Mouse (Mus musculus): ENCODE measurements around the gene Olfr525. TPM values are rescaled to one million over a fixed set of nuclear protein-coding genes. Genes with fewer than 3 reads are reported as not detected.

Gene Olfr525
- polyA plus RNA-seq, 1 experiment: not detected

DNA sequence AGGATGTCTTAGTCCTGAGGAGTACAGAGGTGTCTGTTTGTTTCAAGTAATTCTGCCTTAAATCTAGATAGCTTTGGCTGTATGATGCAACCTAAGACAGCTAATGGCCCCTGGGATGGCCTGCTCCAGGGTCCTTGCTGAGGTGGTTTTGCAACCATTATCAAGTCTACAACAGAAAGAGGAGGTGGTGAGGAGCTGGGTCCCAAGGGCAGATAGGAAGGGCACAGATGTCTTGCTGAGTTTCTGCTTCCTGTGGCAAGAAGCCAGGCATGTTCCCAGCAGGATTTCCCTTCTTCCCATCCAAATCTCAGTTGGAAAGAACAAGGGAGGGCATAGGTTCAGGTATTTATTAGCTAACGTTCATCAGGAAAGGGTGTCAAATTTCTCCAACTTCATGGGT is 55.6 kb downstream of the Olfr525 start, which contains the start of gene Olfr530:
TSS of gene Olfr530 (minus strand) at position 101 of the 400 bp plus-strand sequence.
- no peaks in the 10 kb centered on the region for H3K27me3 ChIP-seq (ENCODE audit: control insufficient read depth, insufficient read depth, insufficient read length)
- no peak within 1 kb of the TSS for H3K4me3 ChIP-seq
- no peak within 1 kb of the TSS for H3ac ChIP-seq (ENCODE audit: control insufficient read depth, insufficient read length)
- H3K79me2 ChIP-seq (ENCODE audit: control insufficient read depth, insufficient read depth): no peaks in the 10 kb centered on the region
- no peaks in the 10 kb centered on the region for H3K36me3 ChIP-seq (ENCODE audit: control insufficient read depth, insufficient read depth)
- H3K4me2 ChIP-seq (ENCODE audit: low read depth): no peak within 1 kb of the TSS
- no peak for TF ChIP-seq MYOG (IDR thresholded peaks at IDR 0.05; ENCODE audit: control insufficient read depth in 1 of 3, insufficient read depth in 1 of 3, insufficient read length in 2 of 3, low read depth in 2 of 3)
- TF ChIP-seq TCF3 (IDR thresholded peaks at IDR 0.05; ENCODE audit: insufficient read length, low read depth): no peak
- no peak for TF ChIP-seq TCF12 (IDR thresholded peaks at IDR 0.05; ENCODE audit: insufficient read depth, poor library complexity, severe bottlenecking)
- TF ChIP-seq USF1 (IDR thresholded peaks at IDR 0.05; ENCODE audit: low read depth): no peak
- TF ChIP-seq SRF (IDR thresholded peaks at IDR 0.05; ENCODE audit: control insufficient read depth, insufficient read length, low read depth): no peak
- TF ChIP-seq MAX (IDR thresholded peaks at IDR 0.05; ENCODE audit: low read depth): no peak
- TF ChIP-seq REST (IDR thresholded peaks at IDR 0.05; ENCODE audit: insufficient read depth, insufficient read length): no peak
- no peak for TF ChIP-seq POLR2AphosphoS2 (IDR thresholded peaks at IDR 0.05; ENCODE audit: insufficient read length, low read depth)
- TF ChIP-seq E2F4 (IDR thresholded peaks at IDR 0.05; ENCODE audit: insufficient read depth): no peak
- TF ChIP-seq POLR2A (IDR thresholded peaks at IDR 0.05; ENCODE audit: insufficient read length, low read depth): no peak
- no peak for TF ChIP-seq MYOD1 (IDR thresholded peaks at IDR 0.05; ENCODE audit: control insufficient read depth in 1 of 3, insufficient read length in 2 of 3, low read depth in 2 of 3)

- Histone ChIP-seq H3ac (ENCODE audit: control insufficient read depth, insufficient read length) (no peak overlapping the region), H3K4me3 (no peak overlapping the region), H3K27me3 (ENCODE audit: control insufficient read depth, insufficient read depth, insufficient read length) (no peaks in the 10 kb centered on the region), H3K36me3 (ENCODE audit: control insufficient read depth, insufficient read depth) (no peaks in the 10 kb centered on the region), H3K4me2 (ENCODE audit: low read depth) (no peak overlapping the region), H3K79me2 (ENCODE audit: control insufficient read depth, insufficient read depth) (no peaks in the 10 kb centered on the region)
- no peak for TF ChIP-seq E2F4 (IDR thresholded peaks at IDR 0.05; ENCODE audit: insufficient read depth)
- TF ChIP-seq SRF (IDR thresholded peaks at IDR 0.05; ENCODE audit: control insufficient read depth, insufficient read length, low read depth): no peak
Measured at GRCm38 (mm10) chr7:140376911-140377310, 56.3 kb downstream of the Olfr525 start.

Other genes starting within 250 kb of the Olfr525 start
- not detected for gene Caly, start 238.3 kb upstream of the Olfr525 start, polyA plus RNA-seq (2012; fragmentation: generic; extraction: Trizol)
- gene Prap1, start 227.5 kb upstream of the Olfr525 start, polyA plus RNA-seq (2012; fragmentation: generic; extraction: Trizol): not detected
- gene Fuom, start 218.4 kb upstream of the Olfr525 start, polyA plus RNA-seq (2012; fragmentation: generic; extraction: Trizol): 9.5 TPM
- gene Paox, start 205.1 kb upstream of the Olfr525 start, polyA plus RNA-seq (2012; fragmentation: generic; extraction: Trizol): 7.0 TPM
- gene Echs1, start 204.4 kb upstream of the Olfr525 start, polyA plus RNA-seq (2012; fragmentation: generic; extraction: Trizol): 125 TPM
- gene Mtg1, start 183.3 kb upstream of the Olfr525 start, polyA plus RNA-seq (2012; fragmentation: generic; extraction: Trizol): 23.3 TPM
- gene Sprn, start 166.0 kb upstream of the Olfr525 start, polyA plus RNA-seq (2012; fragmentation: generic; extraction: Trizol): not detected
- not detected for gene Olfr522, start 156.1 kb upstream of the Olfr525 start, polyA plus RNA-seq (2012; fragmentation: generic; extraction: Trizol)
- not detected for gene Olfr523, start 147.6 kb upstream of the Olfr525 start, polyA plus RNA-seq (2012; fragmentation: generic; extraction: Trizol)
- not detected for gene Olfr524, start 114.9 kb upstream of the Olfr525 start, polyA plus RNA-seq (2012; fragmentation: generic; extraction: Trizol)
- gene Cd163l1, start 102.6 kb upstream of the Olfr525 start, polyA plus RNA-seq (2012; fragmentation: generic; extraction: Trizol): not detected
- 0.12 TPM for gene 5830411N06Rik, start 73.6 kb upstream of the Olfr525 start, polyA plus RNA-seq (2012; fragmentation: generic; extraction: Trizol)
- gene Olfr527, start 13.2 kb downstream of the Olfr525 start, polyA plus RNA-seq (2012; fragmentation: generic; extraction: Trizol): not detected
- gene Olfr60, start 40.8 kb downstream of the Olfr525 start, polyA plus RNA-seq (2012; fragmentation: generic; extraction: Trizol): not detected
- not detected for gene Olfr530, start 55.5 kb downstream of the Olfr525 start, polyA plus RNA-seq (2012; fragmentation: generic; extraction: Trizol)
- not detected for gene Olfr531, start 82.1 kb downstream of the Olfr525 start, polyA plus RNA-seq (2012; fragmentation: generic; extraction: Trizol)
- not detected for gene Olfr532, start 100.8 kb downstream of the Olfr525 start, polyA plus RNA-seq (2012; fragmentation: generic; extraction: Trizol)
- gene Olfr533, start 142.5 kb downstream of the Olfr525 start, polyA plus RNA-seq (2012; fragmentation: generic; extraction: Trizol): not detected
- gene Olfr535, start 163.4 kb downstream of the Olfr525 start, polyA plus RNA-seq (2012; fragmentation: generic; extraction: Trizol): not detected
- 0.05 TPM for gene Olfr536, start 186.5 kb downstream of the Olfr525 start, polyA plus RNA-seq (2012; fragmentation: generic; extraction: Trizol)
- gene Olfr538, start 247.0 kb downstream of the Olfr525 start, polyA plus RNA-seq (2012; fragmentation: generic; extraction: Trizol): not detected